Mouse (Mus musculus): ENCODE data around the gene Slc16a7.

DNA sequence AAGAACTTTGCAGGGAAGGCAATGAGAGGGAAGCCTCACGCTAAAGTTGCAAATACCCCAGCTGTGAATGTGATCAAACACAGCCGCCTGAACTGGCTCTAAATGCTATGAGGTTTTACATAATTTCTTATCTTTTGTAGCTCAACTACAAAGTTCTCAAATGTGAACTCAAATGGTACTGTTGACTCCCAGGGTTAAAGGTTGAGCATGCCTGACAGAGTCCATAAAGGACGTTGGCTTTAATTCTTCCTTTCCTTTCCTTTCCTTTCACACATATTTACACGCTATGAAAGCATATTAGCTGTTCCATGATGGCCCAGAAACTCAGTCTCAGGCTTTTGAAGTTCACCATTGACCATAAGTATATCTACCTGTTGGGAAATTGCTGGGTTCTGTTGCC, 42.9 kb downstream of the Slc16a7 start:
- TF ChIP-seq POLR2A (IDR thresholded peaks at IDR 0.05; ENCODE audit: low read depth, low read length) (no peak), CTCF (IDR thresholded peaks at IDR 0.05; ENCODE audit: borderline replicate concordance, insufficient read depth, low read length) (no peak)
